Mouse (Mus musculus): ENCODE measurements around the gene Wdr93. TPM values are rescaled to one million over a fixed set of nuclear protein-coding genes. Genes with fewer than 3 reads are reported as not detected.

Gene Wdr93
- polyA plus RNA-seq, 1 experiment, result not detected

- H3K36me3 ChIP-seq (ENCODE audit: control insufficient read depth), result no peaks in the 10 kb centered on the region; the same call in 1 of the 2 replicates
- H3K4me1 ChIP-seq (ENCODE audit: control insufficient read depth), result no peaks in the 10 kb centered on the region
- H3K27me3 ChIP-seq (ENCODE audit: control insufficient read depth), result no peaks in the 10 kb centered on the region
- H3K4me3 ChIP-seq (replicated peaks), result no peak overlapping the region
- TF ChIP-seq GATA1 (IDR thresholded peaks at IDR 0.05; ENCODE audit: low read length) (no peak), TAL1 (IDR thresholded peaks at IDR 0.05; ENCODE audit: low read length) (no peak)
- H3K9me3 ChIP-seq (ENCODE audit: control insufficient read depth, low read length), result no peaks in the 10 kb centered on the region
These were observed 88.6 kb downstream of the Wdr93 start for GRCm38 (mm10) chr7:79831585-79831984.

- Histone ChIP-seq H3K4me1 (ENCODE audit: control insufficient read depth) (no peaks in the 10 kb centered on the region), H3K27me3 (ENCODE audit: control insufficient read depth) (no peaks in the 10 kb centered on the region), H3K4me3 (replicated peaks) (no peak overlapping the region), H3K36me3 (ENCODE audit: control insufficient read depth) (no peaks in the 10 kb centered on the region; the same call in 1 of the 2 replicates), H3K9me3 (ENCODE audit: control insufficient read depth, low read length) (no peaks in the 10 kb centered on the region)
- TF ChIP-seq TAL1 (IDR thresholded peaks at IDR 0.05; ENCODE audit: low read length) (no peak), GATA1 (IDR thresholded peaks at IDR 0.05; ENCODE audit: low read length) (no peak)
These were observed 90.0 kb downstream of the Wdr93 start for GRCm38 (mm10) chr7:79832980-79833379.

- TF ChIP-seq GATA1 (IDR thresholded peaks at IDR 0.05; ENCODE audit: low read length) (no peak), TAL1 (IDR thresholded peaks at IDR 0.05; ENCODE audit: low read length) (no peak)
- Histone ChIP-seq H3K4me3 (replicated peaks) (no peak overlapping the region), H3K36me3 (ENCODE audit: control insufficient read depth) (peaks cover 3% of the 10 kb centered on the region; the same call in 1 of the 2 replicates), H3K27me3 (ENCODE audit: control insufficient read depth) (no peaks in the 10 kb centered on the region), H3K9me3 (ENCODE audit: control insufficient read depth, low read length) (no peaks in the 10 kb centered on the region), H3K4me1 (ENCODE audit: control insufficient read depth) (no peaks in the 10 kb centered on the region)
These were observed 92.2 kb downstream of the Wdr93 start for GRCm38 (mm10) chr7:79835196-79835595.

Other genes with a start within 250 kb of the Wdr93 start
- gene Rhcg, start 125.5 kb upstream of the Wdr93 start, polyA plus RNA-seq (2012), result 0.08 and 0.28 TPM in 2 replicates
- 1.7 and 1.9 TPM in 2 replicates for gene Ticrr, start 83.0 kb upstream of the Wdr93 start, polyA plus RNA-seq (2012)
- 0.01 and 0.05 TPM in 2 replicates for gene Kif7, start 27.4 kb upstream of the Wdr93 start, polyA plus RNA-seq (2012)
- gene Plin1, start 10.3 kb upstream of the Wdr93 start, polyA plus RNA-seq (2012), result not detected in 2 replicates
- gene Pex11a, start within 50 bp of the Wdr93 start, polyA plus RNA-seq (2012), result not detected in 2 replicates
- 0.04 TPM in 1 of 2 replicates, not detected in the other for gene Mesp1, start 50.6 kb downstream of the Wdr93 start, polyA plus RNA-seq (2012)
- not detected in 2 replicates for gene Mesp2, start 67.6 kb downstream of the Wdr93 start, polyA plus RNA-seq (2012)
- 0.02 and 0.03 TPM in 2 replicates for gene Anpep, start 117.9 kb downstream of the Wdr93 start, polyA plus RNA-seq (2012)
- 0.25 and 0.42 TPM in 2 replicates for gene Ap3s2, start 177.5 kb downstream of the Wdr93 start, polyA plus RNA-seq (2012)
- gene Arpin, start 192.2 kb downstream of the Wdr93 start, polyA plus RNA-seq (2012), result not detected in 2 replicates

Data from erythroblast, embryonic 14.5 days (primary cell).